Mouse (Mus musculus) small intestine, adult 2 months (tissue): Measurements from ENCODE around the gene 1700015G11Rik. TPM values are rescaled to one million over a fixed set of nuclear protein-coding genes. Genes with fewer than 3 reads are reported as not detected.

Source experiments
- H3K27ac ChIP-seq: fragments of 200-500 bp; 2 replicates; pipeline ENCODE4 v1.5.1; 2012; ENCODE audit warnings: low read depth, low read length, control low read depth, inconsistent platforms; ENCODE audit not compliant: insufficient read depth
- H3K27me3 ChIP-seq: fragments of 200-500 bp; 2 replicates; pipeline ENCODE4 v1.6.1; 2012; ENCODE audit warnings: mild to moderate bottlenecking, moderate library complexity, low read length, inconsistent platforms; ENCODE audit not compliant: control insufficient read depth, insufficient read depth
- H3K36me3 ChIP-seq: fragments of 200-500 bp; 2 replicates; pipeline ENCODE4 v1.6.1; 2012; ENCODE audit warnings: mild to moderate bottlenecking, low read length, control low read depth, inconsistent platforms; ENCODE audit not compliant: control insufficient read depth, insufficient read depth
- H3K4me1 ChIP-seq: fragments of 200-500 bp; 2 replicates; pipeline ENCODE4 v1.6.1; 2012; ENCODE audit warnings: low read length, inconsistent platforms, mixed read lengths; ENCODE audit not compliant: control insufficient read depth, insufficient read depth, insufficient read length
- H3K4me3 ChIP-seq: fragments of 200-500 bp; 2 replicates; pipeline ENCODE4 v1.5.1; 2012; ENCODE audit warnings: low read depth, mild to moderate bottlenecking, control low read depth, inconsistent platforms, low read length, moderate library complexity
- CTCF ChIP-seq: fragments of 200-500 bp; IDR thresholded peaks from 2 replicates; pipeline ENCODE4 v1.5.1; 2012; ENCODE audit warnings: low read depth, mild to moderate bottlenecking, control low read depth, inconsistent platforms, low read length, moderate library complexity, mixed read lengths; ENCODE audit not compliant: insufficient replicate concordance, insufficient read length; ENCODE audit errors: extremely low read depth
- POLR2A ChIP-seq: fragments of 200-500 bp; IDR thresholded peaks from 2 replicates; pipeline ENCODE4 v1.6.1; 2012; ENCODE audit warnings: low read depth, mild to moderate bottlenecking, control low read depth, inconsistent platforms, low read length, moderate library complexity
- WGBS: fragments of 180-500 bp; shearing (Covaris S2); methylation state at CpG from one replicate; pipeline ENCODE4 v1.1.7; 2018; 5-methylcytosine and 5-hydroxymethylcytosine counted together
- polyA plus RNA-seq: library from polyadenylated mRNA; depleted of rRNA; stranded (reverse); fragments of >200 nt; gene quantifications from 2 replicates; pipeline ENCODE4 v1.2.3, GENCODE M21; 2012

1700015G11Rik gene
- polyA plus RNA-seq, 1 experiment = not detected

GRCm38 (mm10) chr7:51985763-51986162, 29.8 kb downstream of the 1700015G11Rik start:
- no peak for TF ChIP-seq POLR2A
- no peak for TF ChIP-seq CTCF
- H3K27me3 ChIP-seq = no peaks in the 10 kb centered on the region
- H3K4me1 ChIP-seq = no peaks in the 10 kb centered on the region
- H3K27ac ChIP-seq = no peak overlapping the region
- H3K36me3 ChIP-seq = no peaks in the 10 kb centered on the region
- H3K4me3 ChIP-seq = no peak overlapping the region
- WGBS = 80% methylated on average over 6 of the region's 6 CpGs

GRCm38 (mm10) chr7:51982303-51982702, 33.2 kb downstream of the 1700015G11Rik start:
- H3K27ac ChIP-seq = no peak overlapping the region
- no peaks in the 10 kb centered on the region for H3K36me3 ChIP-seq
- H3K4me3 ChIP-seq = no peak overlapping the region
- no peaks in the 10 kb centered on the region for H3K27me3 ChIP-seq
- H3K4me1 ChIP-seq = no peaks in the 10 kb centered on the region
- WGBS = 57% methylated on average over 1 of the region's 1 CpGs
- no peak for TF ChIP-seq CTCF
- no peak for TF ChIP-seq POLR2A

- Histone ChIP-seq H3K4me1 (no peaks in the 10 kb centered on the region), H3K36me3 (no peaks in the 10 kb centered on the region), H3K4me3 (no peak overlapping the region), H3K27me3 (no peaks in the 10 kb centered on the region), H3K27ac (no peak overlapping the region)
- TF ChIP-seq POLR2A (no peak), CTCF (peak; percentile 20; the same call in 1 of the 2 replicates)
- 55% methylated on average over 5 of the region's 5 CpGs for WGBS
These were observed 36.3 kb downstream of the 1700015G11Rik start for GRCm38 (mm10) chr7:51979271-51979670.

- TF ChIP-seq CTCF (no peak), POLR2A (no peak)
- WGBS = 70% methylated on average over 6 of the region's 6 CpGs
- no peaks in the 10 kb centered on the region for H3K4me1 ChIP-seq
- H3K27me3 ChIP-seq = no peaks in the 10 kb centered on the region
- H3K4me3 ChIP-seq = no peak overlapping the region
- H3K27ac ChIP-seq = no peak overlapping the region
- H3K36me3 ChIP-seq = no peaks in the 10 kb centered on the region
These were observed 40.3 kb downstream of the 1700015G11Rik start for GRCm38 (mm10) chr7:51975181-51975580.

GRCm38 (mm10) chr7:51973526-51973925, 42.0 kb downstream of the 1700015G11Rik start:
- TF ChIP-seq CTCF (no peak), POLR2A (no peak)
- H3K4me3 ChIP-seq = no peak overlapping the region
- WGBS = 86% methylated on average over 2 of the region's 2 CpGs
- H3K27ac ChIP-seq = no peak overlapping the region
- no peaks in the 10 kb centered on the region for H3K4me1 ChIP-seq
- H3K27me3 ChIP-seq = no peaks in the 10 kb centered on the region
- no peaks in the 10 kb centered on the region for H3K36me3 ChIP-seq

- 74% methylated on average over 5 of the region's 5 CpGs for WGBS
- Histone ChIP-seq H3K36me3 (no peaks in the 10 kb centered on the region), H3K4me3 (no peak overlapping the region), H3K4me1 (no peaks in the 10 kb centered on the region), H3K27me3 (no peaks in the 10 kb centered on the region), H3K27ac (no peak overlapping the region)
- TF ChIP-seq POLR2A = no peak
- no peak for TF ChIP-seq CTCF
These were observed 42.4 kb downstream of the 1700015G11Rik start for GRCm38 (mm10) chr7:51973091-51973490.

- 40% methylated on average over 6 of the region's 6 CpGs for WGBS
- Histone ChIP-seq H3K27ac (no peak overlapping the region), H3K27me3 (no peaks in the 10 kb centered on the region), H3K4me3 (no peak overlapping the region), H3K4me1 (no peaks in the 10 kb centered on the region), H3K36me3 (no peaks in the 10 kb centered on the region)
- TF ChIP-seq POLR2A (no peak), CTCF (0 out of 2 replicates have a peak, but pooled peaks have one; percentile 9)
These were observed 43.2 kb downstream of the 1700015G11Rik start for GRCm38 (mm10) chr7:51972252-51972855.
